Mouse (Mus musculus) Muller cell, postnatal 12 days (primary cell): ENCODE data around the gene Gpc6.

Experiments used
- DNase-seq: peaks from one replicate; pipeline ENCODE4 v3.0.0-alpha.2; 2015; ENCODE audit errors: inconsistent ontology term

Gpc6 gene

DNA sequence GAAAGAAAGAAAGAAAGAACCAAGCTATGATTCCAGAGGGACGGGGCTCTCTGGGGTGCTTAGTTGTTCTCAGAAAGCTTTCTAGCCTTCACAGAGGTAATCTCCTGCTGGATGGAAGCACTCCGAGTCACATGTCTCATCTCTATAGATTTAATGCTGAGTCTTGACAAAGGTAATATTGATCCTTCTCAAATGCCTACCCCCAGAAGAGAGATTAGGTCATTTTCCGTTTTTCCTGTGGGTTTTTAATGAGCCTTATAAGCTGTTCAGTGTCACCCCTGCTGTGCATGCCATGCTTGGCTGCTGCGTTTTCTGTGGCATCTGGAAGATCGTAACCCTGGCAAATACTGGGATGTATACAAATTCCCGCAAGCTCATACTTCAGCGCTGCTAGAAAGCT is 527.0 kb downstream of the Gpc6 start:
- no peak for DNase-seq

DNA sequence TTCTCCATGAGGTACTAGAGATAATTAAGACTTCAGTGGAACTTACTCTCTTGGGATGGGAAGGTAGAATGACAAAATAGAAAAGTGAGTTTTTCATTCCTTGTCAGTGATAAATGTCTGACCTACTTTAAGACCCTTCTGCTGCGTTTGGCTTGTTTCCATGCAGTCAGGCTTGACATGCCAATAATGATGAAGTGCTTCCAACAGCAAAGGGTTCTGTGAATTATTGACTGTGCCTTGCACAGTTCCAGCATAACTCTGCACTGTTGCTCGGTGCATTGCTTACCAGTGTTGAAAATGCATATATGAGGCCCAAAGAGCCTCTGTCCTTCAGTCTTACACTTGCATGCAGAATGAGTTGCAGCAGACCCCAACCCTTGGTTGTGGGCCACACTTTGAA is 548.3 kb downstream of the Gpc6 start:
- DNase-seq = no peak

DNA sequence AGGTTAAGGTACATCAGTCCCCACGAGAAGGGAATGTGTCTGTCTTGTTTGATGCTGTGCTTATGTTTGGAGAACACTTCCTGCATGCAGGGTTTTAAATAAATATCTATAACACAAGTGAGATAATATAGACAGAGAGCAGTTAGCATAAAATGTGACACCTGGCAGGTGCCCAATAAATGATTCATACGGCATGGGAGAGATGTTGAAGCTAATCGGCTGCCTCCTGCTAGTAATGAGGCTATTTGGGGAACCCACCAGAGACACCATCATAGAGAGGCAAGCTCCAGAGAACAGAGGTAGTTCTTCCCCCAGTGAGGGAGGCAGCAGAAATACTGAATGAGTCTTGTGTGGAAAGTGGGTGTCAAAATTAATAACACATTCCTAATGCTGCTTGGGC is 553.8 kb downstream of the Gpc6 start:
- peak; percentile 43 for DNase-seq

DNA sequence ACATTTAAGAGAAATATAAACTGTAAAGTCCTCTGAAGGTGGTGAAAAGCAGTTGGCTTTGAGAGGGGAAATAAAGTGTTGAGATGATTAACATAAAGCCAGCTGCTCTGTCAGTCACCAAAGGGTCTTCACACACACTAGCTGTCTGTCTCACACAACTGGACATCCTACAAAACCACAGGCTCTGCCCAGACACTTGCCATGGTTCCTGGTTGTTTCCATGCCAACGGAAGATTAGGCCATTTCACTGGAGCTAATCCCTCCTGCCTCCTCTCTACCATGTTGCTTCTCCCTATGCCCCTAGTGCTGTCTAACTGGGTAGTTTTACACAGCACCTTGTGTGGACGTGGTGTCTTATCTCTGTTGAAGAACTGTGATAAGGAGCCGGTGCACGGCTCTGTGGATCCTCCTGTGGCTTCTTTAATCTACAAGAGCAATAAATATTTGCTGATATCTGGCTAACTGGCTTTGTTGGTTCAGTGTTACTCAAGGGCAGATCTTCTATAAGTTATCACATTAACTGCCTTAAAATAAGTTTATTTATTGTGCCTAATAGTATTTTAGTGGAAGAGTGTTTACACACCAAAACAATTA is 562.1 kb downstream of the Gpc6 start:
- no peak for DNase-seq

DNA sequence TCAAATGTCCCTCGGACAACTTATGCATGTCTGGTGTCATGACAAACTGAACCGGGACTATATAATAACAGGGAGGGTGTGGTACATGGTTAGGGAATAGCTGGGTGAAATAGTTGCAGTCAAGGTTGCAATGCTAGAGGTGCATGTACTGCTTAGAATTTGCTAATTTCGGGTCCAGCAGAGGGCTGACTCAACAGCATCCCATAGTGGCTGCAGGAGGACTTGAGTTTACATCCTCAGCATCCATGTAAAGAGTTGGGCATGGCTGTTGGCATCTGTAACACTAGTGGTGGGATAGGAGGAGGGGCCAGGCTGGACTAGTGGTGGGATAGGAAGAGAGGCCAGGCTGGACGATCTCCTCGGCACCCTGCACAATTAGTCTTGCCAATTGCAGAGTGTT is 565.4 kb downstream of the Gpc6 start:
- no peak for DNase-seq

DNA sequence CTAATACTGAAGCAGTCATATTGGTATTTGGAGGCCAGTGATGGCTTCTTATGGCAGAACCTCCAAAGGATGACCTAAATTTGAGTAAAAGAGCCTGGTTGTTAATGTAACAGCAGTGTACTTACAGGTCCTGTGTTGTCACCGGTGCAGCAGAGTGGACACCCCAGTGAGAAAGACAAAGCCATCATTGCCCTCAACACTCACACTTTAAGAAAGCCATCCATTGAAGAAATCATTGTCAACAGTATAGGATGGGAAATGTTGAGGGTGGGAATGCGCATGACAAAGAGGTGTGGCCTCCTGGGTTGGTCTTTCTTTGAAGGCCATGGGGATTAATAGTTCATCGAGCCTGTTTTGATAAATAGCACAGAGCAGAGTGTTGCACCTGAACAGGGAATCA is 570.0 kb downstream of the Gpc6 start:
- no peak for DNase-seq

DNA sequence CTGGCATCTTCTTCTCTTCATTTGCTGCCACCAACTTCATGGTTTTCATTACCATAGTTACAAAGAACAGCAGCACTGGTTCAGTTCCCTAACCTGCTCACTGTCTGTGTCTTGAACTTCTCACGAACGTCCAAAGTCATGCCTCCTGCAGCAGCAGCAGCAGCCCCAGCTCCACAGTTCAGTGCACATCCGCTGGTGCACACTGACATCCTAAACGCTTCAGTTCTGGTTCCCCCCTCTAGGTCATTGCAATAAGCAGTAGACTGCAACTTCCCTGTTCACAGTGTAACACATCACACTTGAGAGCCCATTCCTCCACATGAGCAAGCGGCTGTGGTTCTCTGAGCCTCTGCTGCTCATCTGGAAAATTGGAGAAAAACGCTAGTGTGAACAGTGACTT is 573.7 kb downstream of the Gpc6 start:
- no peak for DNase-seq

DNA sequence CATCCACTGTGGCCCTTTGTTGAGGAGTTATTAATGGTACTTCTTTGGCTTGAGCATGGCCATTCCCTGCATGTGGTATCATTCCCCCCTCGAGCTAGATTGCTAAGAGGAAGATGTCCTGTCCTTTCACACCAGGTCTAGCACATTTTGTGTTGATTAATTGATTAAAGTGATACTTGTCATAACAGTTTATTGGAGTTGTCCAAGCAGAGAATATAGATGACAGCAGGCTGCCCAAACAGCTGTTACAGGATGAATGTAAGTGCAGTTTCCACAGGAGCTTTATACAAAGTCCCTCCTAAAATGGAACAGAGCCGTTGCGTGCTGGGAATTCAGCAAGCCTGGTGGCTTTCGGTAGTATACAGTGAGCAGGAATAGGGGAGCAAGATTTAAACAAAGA is 574.2 kb downstream of the Gpc6 start:
- no peak for DNase-seq

DNA sequence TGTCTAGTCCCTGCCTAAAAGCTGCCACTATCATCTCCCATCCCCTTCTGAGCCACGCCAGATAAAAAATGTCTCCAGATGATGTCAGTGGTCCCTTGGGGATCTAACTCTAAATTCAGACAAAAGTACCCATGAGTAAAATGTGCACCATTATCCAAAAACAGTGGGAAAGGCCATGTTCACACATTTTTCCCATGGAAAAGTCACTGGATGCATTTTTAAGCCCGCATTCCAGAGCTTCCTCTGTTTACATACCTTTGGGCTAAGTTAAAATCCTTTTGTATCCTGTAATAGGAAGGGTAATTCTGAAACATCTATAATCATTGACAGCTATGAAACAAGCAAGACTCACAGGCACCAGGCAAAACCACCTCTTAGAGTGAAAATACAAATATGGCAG is 589.7 kb downstream of the Gpc6 start:
- DNase-seq = peak; percentile 72

DNA sequence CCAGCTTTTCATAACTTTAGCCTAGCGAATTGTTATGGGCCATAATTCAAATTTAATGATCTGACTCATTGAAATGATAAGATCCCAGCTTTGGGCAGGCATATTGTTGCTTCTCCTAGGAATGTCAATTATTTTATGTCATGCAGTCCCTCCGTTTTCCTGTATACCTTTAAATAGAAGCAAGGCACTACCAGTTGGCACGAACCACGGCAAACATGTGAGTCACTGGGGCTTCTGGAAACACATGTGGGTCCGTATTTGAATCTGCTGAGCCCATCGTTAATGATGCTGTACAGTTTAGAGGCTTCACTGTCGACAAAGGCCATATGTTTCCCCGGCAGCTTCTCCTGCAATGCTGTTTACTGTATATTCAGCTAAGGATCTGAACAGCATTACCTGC is 594.5 kb downstream of the Gpc6 start:
- DNase-seq = peak; percentile 66

DNA sequence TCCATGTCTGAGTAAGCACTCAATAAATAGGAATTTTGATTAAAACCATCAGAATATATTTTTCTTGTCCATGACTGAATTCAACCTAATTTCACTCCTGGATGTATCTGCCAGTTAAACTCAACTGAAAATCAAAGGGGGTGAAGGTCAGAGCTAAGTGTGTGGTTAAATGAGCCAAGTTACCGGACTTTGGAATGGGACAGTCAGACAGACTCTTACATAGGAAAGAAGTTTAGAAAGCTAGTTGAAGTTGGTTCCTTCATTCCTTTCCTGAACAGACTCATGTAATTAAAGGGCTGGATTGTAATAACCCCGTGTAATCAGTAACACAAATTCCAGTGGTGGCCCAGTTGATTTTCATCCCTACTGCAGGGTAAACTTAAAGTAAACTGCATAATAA is 595.6 kb downstream of the Gpc6 start:
- DNase-seq = no peak

DNA sequence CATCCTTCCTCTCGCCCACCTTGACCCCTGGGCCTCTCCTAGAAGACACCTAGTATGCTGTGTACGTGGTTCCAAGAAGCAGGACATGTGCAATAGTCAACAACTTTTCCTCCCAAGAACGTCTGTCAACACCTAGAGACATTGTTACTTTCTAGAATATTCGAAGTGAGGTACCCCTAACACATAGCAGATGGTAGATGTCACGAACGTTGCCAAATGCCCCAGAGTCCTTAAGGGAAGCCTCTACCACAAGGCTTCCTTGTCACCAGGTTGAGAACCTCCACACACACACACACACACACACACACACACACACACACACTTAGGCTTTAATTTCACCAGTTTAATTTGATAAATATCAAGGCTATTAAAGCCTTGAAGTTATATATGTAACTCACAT is 600.0 kb downstream of the Gpc6 start:
- no peak for DNase-seq

DNA sequence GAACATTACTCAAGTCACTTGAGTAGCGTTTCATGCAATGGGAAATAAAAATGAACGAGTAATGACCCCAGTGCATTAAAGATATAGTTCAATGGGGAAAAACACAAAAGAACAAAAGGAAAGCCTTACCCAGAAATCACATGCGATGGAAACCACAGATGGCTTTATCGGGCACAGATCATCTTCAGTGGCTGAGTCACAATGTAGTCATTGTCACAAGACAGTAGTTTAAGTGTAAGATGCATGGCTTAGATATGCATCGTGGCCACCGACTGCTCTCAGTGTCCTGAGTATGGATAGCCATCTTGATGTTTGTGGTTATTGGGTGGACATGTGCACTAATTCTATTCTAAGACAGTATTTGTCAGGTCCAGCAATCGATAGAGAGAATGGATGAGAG is 601.9 kb downstream of the Gpc6 start:
- peak; percentile 11 for DNase-seq

DNA sequence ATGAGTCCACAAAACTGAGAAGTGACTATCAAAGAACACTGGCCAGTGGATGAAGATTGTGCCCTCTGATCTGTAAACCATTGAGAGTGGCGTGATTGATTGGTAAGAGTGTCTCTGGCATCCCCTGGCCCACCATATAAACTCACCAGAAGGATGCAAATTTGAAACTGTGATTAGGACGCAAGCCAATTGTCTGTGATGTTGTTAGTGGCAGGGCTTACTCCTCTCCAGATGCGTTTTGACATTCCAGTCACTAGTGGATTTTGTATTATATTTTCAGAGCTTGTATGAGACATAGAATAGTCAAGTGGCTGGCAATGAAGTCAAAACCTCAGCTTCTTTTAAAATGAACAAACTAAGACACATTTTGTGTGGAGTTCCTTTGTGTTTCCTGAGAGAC is 604.3 kb downstream of the Gpc6 start:
- peak; percentile 29 for DNase-seq

DNA sequence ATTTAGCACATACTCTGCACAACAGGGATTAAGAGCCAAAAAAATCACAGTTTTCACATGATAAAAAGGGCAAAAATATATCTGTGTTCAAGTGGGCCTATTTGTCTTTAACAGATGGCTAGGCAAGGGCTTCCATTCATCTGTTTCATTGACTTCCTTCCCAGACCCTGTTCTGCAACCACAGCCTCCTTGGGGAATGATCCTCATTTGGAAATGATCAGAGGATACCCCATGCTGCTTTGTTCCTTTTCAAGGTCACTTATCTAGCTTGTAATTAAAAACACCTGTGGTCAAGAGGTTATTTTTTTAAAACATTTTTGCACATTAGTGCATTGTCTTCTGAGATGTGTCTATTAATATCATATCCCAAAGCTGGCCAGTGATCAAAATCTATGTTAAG is 627.7 kb downstream of the Gpc6 start:
- DNase-seq = no peak

DNA sequence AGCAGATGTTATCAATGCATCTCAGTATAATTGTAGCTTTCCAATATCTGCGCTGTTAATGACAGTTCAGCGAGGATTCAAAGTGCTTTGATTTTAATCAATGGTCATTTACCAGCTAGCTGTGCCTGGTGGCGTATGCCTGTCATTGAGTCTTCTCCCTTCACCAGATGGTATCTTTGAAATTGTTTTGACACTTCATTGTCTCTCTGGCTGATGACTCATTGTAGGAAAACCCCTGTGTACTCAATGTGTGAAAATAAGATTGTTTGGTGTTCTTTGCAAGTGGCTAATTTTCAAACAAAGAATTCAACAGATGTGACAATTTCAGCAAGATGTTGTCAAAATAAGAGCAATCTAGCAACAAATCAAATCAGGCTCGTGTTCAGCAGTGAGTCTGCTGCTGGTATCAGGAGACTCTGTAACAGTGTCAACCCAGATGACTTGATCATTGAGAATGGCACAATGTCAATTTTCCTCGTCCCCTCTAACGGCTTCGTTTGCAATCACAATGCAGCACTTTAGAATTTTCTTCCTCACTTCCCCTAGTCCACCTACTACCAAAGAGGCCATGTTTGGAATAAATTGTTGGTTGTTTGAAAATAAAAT is 631.7 kb downstream of the Gpc6 start:
- peak; percentile 43 for DNase-seq

DNA sequence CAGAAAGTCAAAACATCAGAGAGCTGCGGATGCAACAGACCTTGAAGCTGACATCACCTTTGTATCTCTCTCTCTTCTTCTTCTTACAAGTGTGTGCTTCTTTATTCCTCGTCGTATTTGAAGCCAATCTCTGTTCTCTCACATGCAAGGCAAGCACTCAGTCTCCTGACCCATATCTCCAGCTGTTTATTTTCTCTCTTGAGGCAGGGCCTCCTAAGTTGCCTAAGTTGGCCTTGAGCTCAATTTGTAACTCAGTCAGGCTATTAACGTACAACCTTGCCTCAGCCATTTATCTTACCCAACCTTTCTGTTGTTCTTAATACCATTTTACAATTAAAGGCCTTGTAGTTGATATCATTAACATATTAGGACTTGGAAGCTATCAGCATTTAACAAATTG is 637.0 kb downstream of the Gpc6 start:
- DNase-seq = no peak

DNA sequence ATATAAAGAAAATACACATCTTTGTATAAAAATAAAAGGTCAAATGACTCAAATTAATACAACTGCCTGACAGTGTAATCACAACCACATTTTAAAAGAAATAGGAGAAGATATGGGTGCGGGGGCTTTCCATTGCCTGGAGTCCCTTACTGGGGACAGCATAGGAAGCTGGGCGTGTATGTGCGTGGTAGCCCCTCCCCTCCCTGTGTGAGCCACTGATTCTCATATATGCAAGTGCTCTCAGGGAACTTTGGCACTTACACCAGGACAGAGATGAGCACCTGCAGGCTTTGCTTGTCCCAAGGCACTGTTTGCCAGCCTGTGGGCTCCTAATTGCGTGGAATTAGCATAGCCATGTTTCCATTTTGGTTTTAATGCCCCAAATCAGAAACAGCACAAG is 644.2 kb downstream of the Gpc6 start:
- DNase-seq = no peak

DNA sequence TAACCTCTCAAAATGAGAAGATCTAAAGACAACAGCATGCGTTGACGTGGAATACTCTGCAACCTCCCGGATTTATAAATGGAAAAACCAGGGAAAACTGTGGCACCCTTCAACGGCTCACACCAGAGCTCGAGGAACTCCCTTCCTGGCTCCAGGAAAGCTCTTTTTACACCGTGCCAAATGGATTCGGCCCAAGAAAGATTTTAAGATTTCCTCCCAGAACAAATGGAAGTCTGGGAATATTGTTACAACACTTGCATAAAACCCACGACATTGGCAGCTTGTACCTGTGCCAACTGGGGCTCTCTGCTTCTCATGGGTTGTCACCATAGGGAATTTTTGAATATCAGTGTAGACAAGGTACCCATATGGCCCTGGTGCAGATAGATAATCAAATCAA is 647.1 kb downstream of the Gpc6 start:
- no peak for DNase-seq

DNA sequence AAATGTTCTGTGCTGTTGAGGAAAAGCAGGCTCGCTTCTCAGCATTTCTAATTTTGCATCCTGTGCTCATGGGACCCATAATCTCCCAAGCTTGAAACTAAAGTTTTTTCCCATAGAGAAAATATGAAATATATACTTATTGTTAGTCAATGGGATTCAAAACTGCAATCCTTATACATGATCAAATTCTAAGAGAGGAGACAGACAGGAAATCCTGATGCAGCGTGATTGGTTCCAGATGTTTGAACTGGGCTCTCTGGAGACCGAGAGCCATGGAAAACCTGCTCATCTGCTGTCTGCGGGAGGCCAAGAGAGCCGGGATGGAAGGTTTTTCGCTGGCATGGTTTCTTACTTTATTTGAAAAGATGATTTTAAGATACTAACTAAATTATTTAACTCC is 649.1 kb downstream of the Gpc6 start:
- no peak for DNase-seq

DNA sequence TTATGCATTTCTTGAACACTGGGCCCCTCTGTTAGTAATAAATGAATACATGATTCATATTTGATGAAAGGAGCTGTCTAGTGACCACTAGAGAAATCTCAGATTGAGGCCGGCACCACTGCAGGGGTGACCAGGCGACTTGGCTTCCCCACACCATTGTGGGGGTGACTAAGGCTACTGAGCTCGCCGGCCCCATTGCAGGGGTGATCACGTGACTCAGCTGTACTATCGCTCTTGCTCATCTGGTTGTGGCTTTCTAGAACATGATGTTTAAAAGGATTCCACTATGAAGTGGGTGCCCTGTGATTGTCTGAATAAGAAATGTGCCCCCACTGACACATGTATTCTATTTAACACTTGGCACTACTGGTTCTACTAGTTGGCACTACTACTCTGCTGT is 656.6 kb downstream of the Gpc6 start:
- no peak for DNase-seq

DNA sequence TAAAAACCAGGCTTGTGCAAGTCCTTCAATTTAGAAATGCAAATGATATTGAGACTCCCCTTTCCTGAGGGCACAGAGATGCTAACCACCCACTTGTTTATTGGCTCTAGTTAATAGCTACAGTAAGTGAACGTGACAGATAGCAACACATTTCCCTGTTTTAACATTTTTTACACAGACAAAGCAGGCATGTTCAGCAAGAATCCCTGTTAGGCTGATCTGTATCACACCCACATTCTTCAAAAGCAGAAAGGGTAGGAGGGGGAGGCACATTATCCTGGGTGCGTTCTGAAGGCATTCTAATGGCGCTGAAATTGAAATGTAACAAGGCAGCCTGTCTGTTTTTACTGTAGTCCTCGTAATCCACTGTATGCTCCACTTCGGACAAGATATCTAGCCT is 674.6 kb downstream of the Gpc6 start:
- no peak for DNase-seq

DNA sequence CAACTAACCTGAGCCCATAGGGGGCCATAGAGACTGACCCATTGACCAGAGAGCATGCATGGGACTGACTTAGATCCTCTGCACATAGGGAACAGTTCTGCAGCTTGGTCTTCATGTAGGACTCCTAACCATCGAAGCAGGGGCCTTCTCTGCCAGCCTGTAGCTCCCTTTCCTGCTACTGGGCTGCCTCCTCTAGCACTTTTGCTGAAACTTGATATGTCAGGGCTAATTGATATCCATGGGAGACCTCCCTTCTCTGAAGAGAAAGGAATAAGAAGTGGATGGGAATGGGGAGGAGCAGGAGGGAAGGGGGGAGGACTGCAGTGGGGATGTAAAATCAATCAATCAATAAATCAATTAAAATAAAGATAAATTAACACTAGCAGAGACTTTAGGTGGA is 678.7 kb downstream of the Gpc6 start:
- DNase-seq = no peak

DNA sequence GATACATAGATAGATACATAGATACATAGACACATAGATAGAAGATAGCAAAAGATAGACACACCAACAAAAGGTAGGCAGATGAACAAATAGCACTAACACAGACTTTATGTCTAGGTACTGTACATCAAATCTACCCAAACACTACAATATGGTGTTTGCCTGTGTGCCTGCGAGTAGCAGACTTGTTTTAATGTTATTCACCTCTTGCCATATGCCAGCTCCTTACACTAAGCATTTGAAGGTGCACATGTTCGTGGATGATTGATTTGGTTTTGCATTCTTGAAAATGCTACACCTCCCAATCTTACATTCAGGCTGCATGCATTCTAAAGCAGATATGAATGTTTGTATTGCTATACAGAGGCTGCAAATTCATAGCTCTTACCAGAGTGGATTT is 680.6 kb downstream of the Gpc6 start:
- DNase-seq = no peak
